Mouse (Mus musculus): Measurements from ENCODE around the gene Ranbp3l. TPM values are rescaled to one million over a fixed set of nuclear protein-coding genes. Genes with fewer than 3 reads are reported as not detected.

Gene Ranbp3l
- polyA plus RNA-seq, 1 experiment from 2014 or later = 1.1 TPM

- no peaks in the 10 kb centered on the region for H3K27me3 ChIP-seq
- H3K4me3 ChIP-seq = no peak overlapping the region
- H3K9ac ChIP-seq = no peak overlapping the region
- H3K27ac ChIP-seq = no peak overlapping the region
- H3K36me3 ChIP-seq = peaks cover 55% of the 10 kb centered on the region
- no peaks in the 10 kb centered on the region for H3K4me1 ChIP-seq
- H3K9me3 ChIP-seq = no peaks in the 10 kb centered on the region
- H3K4me2 ChIP-seq (replicated peaks) = no peak overlapping the region
- no peak for ATAC-seq (ENCODE audit: insufficient number of reproducible peaks, insufficient read depth, low FRiP score, low TSS enrichment)
- 94% methylated on average over 10 of the region's 10 CpGs for WGBS
Observed at GRCm38 (mm10) chr15:9100446-9101077, 132.8 kb downstream of the Ranbp3l start.

GRCm38 (mm10) chr15:9106303-9107074 is 138.7 kb downstream of the Ranbp3l start:
- ATAC-seq (ENCODE audit: insufficient number of reproducible peaks, insufficient read depth, low FRiP score, low TSS enrichment) = no peak
- H3K4me3 ChIP-seq = no peak overlapping the region
- WGBS = 90% methylated on average over 13 of the region's 13 CpGs
- no peaks in the 10 kb centered on the region for H3K9me3 ChIP-seq
- no peak overlapping the region for H3K9ac ChIP-seq
- no peaks in the 10 kb centered on the region for H3K27me3 ChIP-seq
- no peak overlapping the region for H3K4me2 ChIP-seq (replicated peaks)
- peaks cover 57% of the 10 kb centered on the region for H3K36me3 ChIP-seq
- H3K4me1 ChIP-seq = no peaks in the 10 kb centered on the region
- no peak overlapping the region for H3K27ac ChIP-seq

- WGBS = 77% methylated on average over 6 of the region's 6 CpGs
- ATAC-seq (ENCODE audit: insufficient number of reproducible peaks, insufficient read depth, low FRiP score, low TSS enrichment) = no peak
Observed at GRCm38 (mm10) chr15:9110526-9111347, 143.0 kb downstream of the Ranbp3l start.

GRCm38 (mm10) chr15:9111648-9112047 is 143.9 kb downstream of the Ranbp3l start:
- peaks cover 60% of the 10 kb centered on the region for H3K36me3 ChIP-seq
- ATAC-seq (ENCODE audit: insufficient number of reproducible peaks, insufficient read depth, low FRiP score, low TSS enrichment) = no peak
- no peaks in the 10 kb centered on the region for H3K27me3 ChIP-seq
- no peaks in the 10 kb centered on the region for H3K9me3 ChIP-seq
- H3K4me1 ChIP-seq = no peaks in the 10 kb centered on the region
- H3K9ac ChIP-seq = no peak overlapping the region
- WGBS = 84% methylated on average over 3 of the region's 3 CpGs
- no peak overlapping the region for H3K4me2 ChIP-seq (replicated peaks)
- H3K27ac ChIP-seq = no peak overlapping the region
- H3K4me3 ChIP-seq = no peak overlapping the region

More at GRCm38 (mm10) chr15:9110526-9111347, 143.0 kb downstream of the Ranbp3l start:
- Histone ChIP-seq H3K9me3 (no peaks in the 10 kb centered on the region), H3K4me1 (no peaks in the 10 kb centered on the region), H3K4me3 (no peak overlapping the region), H3K9ac (no peak overlapping the region), H3K27ac (no peak overlapping the region), H3K4me2 (replicated peaks) (no peak overlapping the region), H3K27me3 (no peaks in the 10 kb centered on the region), H3K36me3 (peaks cover 58% of the 10 kb centered on the region)

- Histone ChIP-seq H3K9me3 (no peaks in the 10 kb centered on the region), H3K27ac (no peak overlapping the region), H3K36me3 (peaks cover 62% of the 10 kb centered on the region), H3K4me1 (no peaks in the 10 kb centered on the region), H3K4me2 (replicated peaks) (no peak overlapping the region), H3K27me3 (no peaks in the 10 kb centered on the region), H3K4me3 (no peak overlapping the region), H3K9ac (no peak overlapping the region)
- ATAC-seq (ENCODE audit: insufficient number of reproducible peaks, insufficient read depth, low FRiP score, low TSS enrichment) = no peak
- 80% methylated on average over 9 of the region's 9 CpGs for WGBS
Observed at GRCm38 (mm10) chr15:9113556-9113955, 145.8 kb downstream of the Ranbp3l start.

- no peaks in the 10 kb centered on the region for H3K9me3 ChIP-seq
- H3K27ac ChIP-seq = no peak overlapping the region
- 80% methylated on average over 4 of the region's 4 CpGs for WGBS
- H3K36me3 ChIP-seq = peaks cover 68% of the 10 kb centered on the region
- no peak overlapping the region for H3K9ac ChIP-seq
- no peaks in the 10 kb centered on the region for H3K4me1 ChIP-seq
- H3K27me3 ChIP-seq = no peaks in the 10 kb centered on the region
- H3K4me2 ChIP-seq (replicated peaks) = no peak overlapping the region
- H3K4me3 ChIP-seq = no peak overlapping the region
- ATAC-seq (ENCODE audit: insufficient number of reproducible peaks, insufficient read depth, low FRiP score, low TSS enrichment) = no peak
Observed at GRCm38 (mm10) chr15:9114131-9114530, 146.4 kb downstream of the Ranbp3l start.

GRCm38 (mm10) chr15:9114599-9114998 is 146.8 kb downstream of the Ranbp3l start:
- Histone ChIP-seq H3K4me2 (replicated peaks) (no peak overlapping the region), H3K36me3 (peaks cover 72% of the 10 kb centered on the region), H3K27me3 (no peaks in the 10 kb centered on the region), H3K9ac (no peak overlapping the region), H3K27ac (no peak overlapping the region), H3K4me3 (no peak overlapping the region), H3K9me3 (no peaks in the 10 kb centered on the region), H3K4me1 (no peaks in the 10 kb centered on the region)
- no peak for ATAC-seq (ENCODE audit: insufficient number of reproducible peaks, insufficient read depth, low FRiP score, low TSS enrichment)
- 54% methylated on average over 5 of the region's 5 CpGs for WGBS

Other genes with a start within 250 kb of the Ranbp3l start
- gene Nadk2, start 103.3 kb downstream of the Ranbp3l start, polyA plus RNA-seq (2016; fragmentation: Nextera tagmentation; extraction: Ambion mirVana) = 36.5 and 41.4 TPM in 2 replicates
- gene Lmbrd2, start 172.6 kb downstream of the Ranbp3l start, polyA plus RNA-seq (2016; fragmentation: Nextera tagmentation; extraction: Ambion mirVana) = 2.5 and 4.0 TPM in 2 replicates
- gene Skp2, start 187.5 kb downstream of the Ranbp3l start, polyA plus RNA-seq (2016; fragmentation: Nextera tagmentation; extraction: Ambion mirVana) = 124 and 128 TPM in 2 replicates

All from embryonic facial prominence, embryonic 12.5 days (tissue).